Mouse (Mus musculus) stomach, postnatal 0 days (tissue): ENCODE results near the gene Trappc10. TPM values are rescaled to one million over a fixed set of nuclear protein-coding genes. Genes with fewer than 3 reads are reported as not detected.

Experiments
- ATAC-seq: fragments of 200-750 bp; cut with Nextera tagmentation; 2 replicates; pipeline ENCODE4 v1.8.0; 2017; ENCODE audit not compliant: low FRiP score, low TSS enrichment
- DNase-seq: peaks from one replicate; pipeline ENCODE4 v3.0.0-alpha.2; 2016; ENCODE audit warnings: low spot score
- H3K27ac ChIP-seq: fragments of 300-500 bp; sonication (generic); replicated peaks from 2 replicates; pipeline ENCODE4 v1.5.1; 2014; ENCODE audit warnings: mild to moderate bottlenecking, control low read depth
- H3K27me3 ChIP-seq: fragments of 300-500 bp; sonication (generic); 2 replicates; pipeline ENCODE4 v1.6.1; 2014; ENCODE audit warnings: low read length; ENCODE audit not compliant: control insufficient read depth, insufficient read depth
- H3K36me3 ChIP-seq: fragments of 300-500 bp; sonication (generic); 2 replicates; pipeline ENCODE4 v1.6.1; 2014; ENCODE audit warnings: low read length, mixed read lengths; ENCODE audit not compliant: control insufficient read depth, insufficient read depth
- H3K4me1 ChIP-seq: fragments of 300-500 bp; sonication (generic); replicated peaks from 2 replicates; pipeline ENCODE4 v1.6.1; 2014; ENCODE audit warnings: antibody characterized with exemption; ENCODE audit not compliant: control insufficient read depth, insufficient read depth
- H3K4me2 ChIP-seq: fragments of 300-500 bp; sonication (generic); replicated peaks from 2 replicates; pipeline ENCODE4 v1.6.1; 2014; ENCODE audit warnings: low read depth, mild to moderate bottlenecking, control low read depth, moderate library complexity
- H3K4me3 ChIP-seq: fragments of 300-500 bp; sonication (generic); 2 replicates; pipeline ENCODE4 v1.5.1; 2014; ENCODE audit warnings: low read depth, low read length, control low read depth
- H3K9ac ChIP-seq: fragments of 300-500 bp; sonication (generic); 2 replicates; pipeline ENCODE4 v1.6.1; 2014; ENCODE audit warnings: mild to moderate bottlenecking, low read length, control low read depth, mixed read lengths
- H3K9me3 ChIP-seq: fragments of 300-500 bp; sonication (generic); 2 replicates; pipeline ENCODE4 v1.6.1; 2016; ENCODE audit warnings: low read length; ENCODE audit not compliant: control insufficient read depth
- CTCF ChIP-seq: IDR thresholded peaks from 2 replicates; pipeline ENCODE4 v1.5.1; 2016; ENCODE audit warnings: antibody characterized with exemption, low read depth, mild to moderate bottlenecking, moderate library complexity
- EP300 ChIP-seq: optimal IDR thresholded peaks from 2 replicates; pipeline ENCODE3; 2016; ENCODE audit warnings: antibody characterized with exemption
- WGBS: fragments of 180-500 bp; shearing (Covaris S2); extraction: QIAGEN DNeasy Blood & Tissue Kit; methylation state at CpG from one replicate; pipeline ENCODE4 v1.1.7; 2014; 5-methylcytosine and 5-hydroxymethylcytosine counted together
- polyA plus RNA-seq: library from polyadenylated mRNA; unstranded; fragments of >200 nt; fragmentation: Nextera tagmentation; extraction: Ambion mirVana; gene quantifications from 2 replicates; pipeline ENCODE4 v1.2.1, GENCODE M21; 2015

Trappc10 gene
- polyA plus RNA-seq, 1 experiment from 2014 or later: 17.8 TPM

DNA sequence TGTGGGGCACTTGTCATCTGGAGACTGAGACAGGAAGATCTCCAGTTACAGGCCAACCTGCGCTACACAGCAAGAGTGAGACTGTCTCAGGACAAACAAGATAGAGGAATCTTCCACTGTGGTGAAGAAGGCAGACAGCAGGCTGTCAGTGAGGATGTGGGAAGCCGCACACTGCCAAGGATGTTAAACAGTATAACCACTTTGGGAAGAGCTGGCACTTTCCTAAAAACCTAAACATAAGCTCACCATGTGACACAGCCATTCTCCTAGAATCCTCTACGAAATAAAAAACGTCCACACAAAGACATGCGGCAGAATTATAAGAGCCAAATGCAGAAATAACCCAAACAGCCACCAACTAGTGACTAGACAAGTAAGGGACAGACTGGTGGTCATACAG, 6.1 kb downstream of the Trappc10 start:
- TF ChIP-seq CTCF: no peak
- TF ChIP-seq EP300: no peak
- H3K9ac ChIP-seq: no peak overlapping the region
- no peaks in the 10 kb centered on the region; the same call in 1 of the 2 replicates for H3K4me1 ChIP-seq
- ATAC-seq (no peak), DNase-seq (no peak)
- H3K4me2 ChIP-seq: no peak overlapping the region
- 91% methylated on average over 5 of the region's 5 CpGs for WGBS
- H3K4me3 ChIP-seq: no peak overlapping the region
- no peaks in the 10 kb centered on the region for H3K27me3 ChIP-seq
- H3K9me3 ChIP-seq: no peaks in the 10 kb centered on the region
- H3K36me3 ChIP-seq: no peaks in the 10 kb centered on the region
- H3K27ac ChIP-seq: no peak overlapping the region

DNA sequence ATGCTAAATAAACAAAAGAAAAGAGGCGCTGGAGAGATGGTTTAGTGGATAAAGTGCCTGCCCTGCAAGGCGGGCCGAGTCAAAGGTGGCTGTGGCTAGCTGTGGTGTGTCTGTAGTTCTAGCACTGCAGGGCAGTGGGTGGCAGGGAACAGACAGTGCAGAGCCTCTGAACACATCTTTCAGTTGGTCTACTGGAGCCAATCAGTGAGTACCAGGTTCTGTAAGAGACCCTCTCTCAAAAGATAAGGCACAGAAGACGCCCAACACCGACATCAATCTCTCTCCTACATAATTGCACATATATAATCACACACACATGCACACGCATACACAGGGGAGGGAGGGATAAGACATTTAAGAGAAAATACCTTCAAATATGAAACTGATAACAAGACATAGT, 6.6 kb downstream of the Trappc10 start:
- DNase-seq: no peak
- Histone ChIP-seq H3K4me3 (no peak overlapping the region), H3K4me1 (no peaks in the 10 kb centered on the region), H3K9ac (no peak overlapping the region), H3K27ac (no peak overlapping the region), H3K4me2 (no peak overlapping the region), H3K36me3 (no peaks in the 10 kb centered on the region), H3K9me3 (no peaks in the 10 kb centered on the region), H3K27me3 (no peaks in the 10 kb centered on the region)
- no peak for TF ChIP-seq EP300
- TF ChIP-seq CTCF: no peak
- ATAC-seq: no peak
- WGBS: 81% methylated on average over 6 of the region's 6 CpGs

- 63% methylated on average over 8 of the region's 8 CpGs for WGBS
Measured at GRCm38 (mm10) chr10:78236885-78237629, 7.4 kb downstream of the Trappc10 start.

DNA sequence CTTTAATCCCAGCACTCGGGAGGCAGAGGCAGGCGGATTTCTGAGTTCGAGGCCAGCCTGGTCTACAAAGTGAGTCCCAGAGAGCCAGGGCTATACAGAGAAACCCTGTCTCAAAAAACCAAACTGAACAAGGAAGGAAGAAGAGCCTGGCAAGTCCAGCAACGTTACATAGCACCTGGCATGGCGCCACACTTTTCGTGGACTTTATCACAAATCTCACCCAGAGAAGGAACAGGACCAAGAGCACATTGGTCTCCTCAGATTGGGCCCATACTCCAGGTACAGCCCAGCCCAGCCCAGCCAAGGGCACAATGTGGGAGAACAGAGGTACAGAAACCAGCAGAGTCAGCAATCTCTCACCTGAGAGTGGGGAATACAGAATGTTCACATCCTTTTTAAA, 10.7 kb downstream of the Trappc10 start:
- Histone ChIP-seq H3K36me3 (peaks cover 2% of the 10 kb centered on the region; the same call in 1 of the 2 replicates), H3K9me3 (no peaks in the 10 kb centered on the region), H3K27me3 (no peaks in the 10 kb centered on the region), H3K4me3 (no peak overlapping the region), H3K4me1 (no peaks in the 10 kb centered on the region), H3K27ac (no peak overlapping the region), H3K9ac (no peak overlapping the region), H3K4me2 (no peak overlapping the region)
- ATAC-seq (no peak), DNase-seq (no peak)
- TF ChIP-seq EP300 (no peak), CTCF (no peak)
- 76% methylated on average over 6 of the region's 6 CpGs for WGBS

More at GRCm38 (mm10) chr10:78236885-78237629, 7.4 kb downstream of the Trappc10 start:
- H3K9me3 ChIP-seq: no peaks in the 10 kb centered on the region
- no peaks in the 10 kb centered on the region for H3K36me3 ChIP-seq
- TF ChIP-seq EP300: no peak
- TF ChIP-seq CTCF: no peak
- no peaks in the 10 kb centered on the region for H3K27me3 ChIP-seq
- H3K4me2 ChIP-seq: no peak overlapping the region
- DNase-seq: no peak
- no peak overlapping the region for H3K9ac ChIP-seq
- 0 out of 2 replicates have a peak overlapping the region, but pooled peaks have one; percentile 8 for H3K27ac ChIP-seq
- no peak overlapping the region for H3K4me3 ChIP-seq
- ATAC-seq: no peak
- no peaks in the 10 kb centered on the region for H3K4me1 ChIP-seq

- H3K36me3 ChIP-seq: peaks cover 8% of the 10 kb centered on the region; the same call in 1 of the 2 replicates
- TF ChIP-seq EP300 (no peak), CTCF (no peak)
- no peak overlapping the region for H3K4me3 ChIP-seq
- no peak for ATAC-seq
- DNase-seq: no peak
- H3K27ac ChIP-seq: no peak overlapping the region
- H3K4me1 ChIP-seq: no peaks in the 10 kb centered on the region
- no peak overlapping the region for H3K4me2 ChIP-seq
- 93% methylated on average over 5 of the region's 5 CpGs for WGBS
- H3K27me3 ChIP-seq: no peaks in the 10 kb centered on the region
- no peak overlapping the region for H3K9ac ChIP-seq
- no peaks in the 10 kb centered on the region for H3K9me3 ChIP-seq
Measured at GRCm38 (mm10) chr10:78233161-78233560, 11.3 kb downstream of the Trappc10 start.

DNA sequence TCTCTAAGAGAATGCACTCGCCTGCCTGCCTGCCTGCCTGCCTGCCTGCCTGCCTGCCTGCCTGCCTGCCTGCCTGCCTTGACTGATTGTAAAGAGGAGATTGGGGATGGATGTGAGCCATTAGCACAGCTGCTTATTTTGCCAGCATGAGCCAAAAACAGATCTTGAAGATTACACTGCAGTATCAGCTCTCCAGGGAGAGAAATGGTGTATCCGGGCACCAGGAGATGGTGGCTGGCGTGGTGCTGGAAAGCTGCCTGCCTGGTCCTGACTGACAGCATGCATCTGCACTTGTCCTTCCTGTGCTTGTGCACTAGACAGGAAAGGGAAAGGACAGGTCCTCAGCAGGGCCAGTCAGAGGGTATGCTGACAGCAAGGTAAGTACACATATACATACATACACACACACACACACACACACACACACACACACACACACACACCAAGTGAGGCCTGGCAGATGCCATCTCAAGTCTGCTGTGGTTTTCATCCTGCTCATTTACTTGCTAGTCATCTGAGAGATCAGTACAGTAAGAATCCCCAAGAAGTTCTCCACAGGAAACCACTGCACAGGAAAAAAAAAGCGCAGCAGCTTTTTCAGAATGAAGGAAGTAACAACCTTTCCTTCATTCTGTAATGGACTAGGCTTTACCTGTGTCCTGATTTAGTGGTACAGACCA, 12.0 kb downstream of the Trappc10 start:
- DNase-seq (no peak), ATAC-seq (no peak)
- no peaks in the 10 kb centered on the region for H3K27me3 ChIP-seq
- H3K27ac ChIP-seq: no peak overlapping the region
- TF ChIP-seq CTCF: no peak
- TF ChIP-seq EP300: no peak
- 80% methylated on average over 4 of the region's 4 CpGs for WGBS
- H3K4me1 ChIP-seq: no peaks in the 10 kb centered on the region
- no peak overlapping the region for H3K4me2 ChIP-seq
- peaks cover 10% of the 10 kb centered on the region; the same call in 1 of the 2 replicates for H3K36me3 ChIP-seq
- no peak overlapping the region for H3K4me3 ChIP-seq
- H3K9me3 ChIP-seq: no peaks in the 10 kb centered on the region
- no peak overlapping the region for H3K9ac ChIP-seq
